Mouse (Mus musculus) CH12.LX (cell line): Measurements from ENCODE around the gene Nudt22. TPM values are rescaled to one million over a fixed set of nuclear protein-coding genes. Genes with fewer than 3 reads are reported as not detected.
A peak's percentile ranks its signal among the peaks of the same experiment; 100 is the strongest.

Experiments used
- DNase-seq: peaks from one replicate; pipeline ENCODE4 v3.0.0-alpha.2; 2013; ENCODE audit errors: extremely low read depth
- H3K27ac ChIP-seq: 2 replicates; pipeline ENCODE4 v1.5.1; 2012; ENCODE audit warnings: low read depth, mild to moderate bottlenecking, control low read depth, moderate library complexity; ENCODE audit not compliant: insufficient read depth
- H3K27me3 ChIP-seq: replicated peaks from 2 replicates; pipeline ENCODE3; 2012; ENCODE audit warnings: inconsistent platforms
- H3K36me3 ChIP-seq, 2 experiments: replicated peaks in 1 of 2; 2 replicates each; pipeline versions ENCODE3 to v1.6.1; 2012; ENCODE audit warnings: inconsistent platforms in 1 of 2, low read length in 1 of 2, mild to moderate bottlenecking in 1 of 2, mixed read lengths in 1 of 2, moderate library complexity in 1 of 2; ENCODE audit not compliant: control insufficient read depth in 1 of 2, insufficient read depth in 1 of 2
- H3K4me1 ChIP-seq, 2 experiments: 2 replicates each; pipeline ENCODE4 v1.6.1; 2012; ENCODE audit warnings: inconsistent platforms in 1 of 2, moderate library complexity in 1 of 2; ENCODE audit not compliant: insufficient read depth in 2 of 2, control insufficient read depth in 1 of 2
- H3K4me2 ChIP-seq: 2 replicates; pipeline ENCODE4 v1.6.1; 2012; ENCODE audit warnings: low read depth, mild to moderate bottlenecking, control low read depth; ENCODE audit not compliant: poor library complexity, insufficient read depth, severe bottlenecking
- H3K4me3 ChIP-seq, 3 experiments: fragments of 150-350 bp in 1 of 3; sonication (generic) in 1 of 3; replicated peaks in 1 of 3; 2 replicates each; pipeline versions ENCODE3 to v1.5.1; 2011 to 2012; ENCODE audit warnings: low read depth in 2 of 3, low read length in 2 of 3, mild to moderate bottlenecking in 2 of 3, moderate library complexity in 2 of 3, control low read depth in 1 of 3, improper control_type of control experiment in 1 of 3, inconsistent platforms in 1 of 3, mixed read lengths in 1 of 3; ENCODE audit not compliant: poor library complexity in 1 of 3
- H3K79me2 ChIP-seq: replicated peaks from 2 replicates; pipeline ENCODE4 v1.6.1; 2012; ENCODE audit warnings: mild to moderate bottlenecking, moderate library complexity; ENCODE audit not compliant: control insufficient read depth, poor library complexity, insufficient read depth, severe bottlenecking; ENCODE audit errors: extremely low read depth
- H3K9ac ChIP-seq: 2 replicates; pipeline ENCODE4 v1.6.1; 2012; ENCODE audit warnings: low read depth, mild to moderate bottlenecking, control low read depth, moderate library complexity; ENCODE audit not compliant: insufficient read depth
- H3K9me3 ChIP-seq: replicated peaks from 2 replicates; pipeline ENCODE3; 2012; ENCODE audit warnings: low read length, inconsistent platforms, mixed read lengths
- BHLHE40 ChIP-seq: IDR thresholded peaks from 2 replicates; pipeline ENCODE4 v1.6.1; 2011; ENCODE audit warnings: mild to moderate bottlenecking, low read depth, low read length, improper control_type of control experiment
- CHD1 ChIP-seq: IDR thresholded peaks from 2 replicates; pipeline ENCODE4 v1.6.1; 2012; ENCODE audit warnings: low read depth, low read length, improper control_type of control experiment, inconsistent platforms
- E2F4 ChIP-seq: IDR thresholded peaks from 2 replicates; pipeline ENCODE4 v1.6.1; 2011; ENCODE audit warnings: low read depth, low read length, improper control_type of control experiment; ENCODE audit not compliant: insufficient replicate concordance
- EP300 ChIP-seq: IDR thresholded peaks from 2 replicates; pipeline ENCODE4 v1.6.1; 2011; ENCODE audit warnings: low read length, improper control_type of control experiment
- ETS1 ChIP-seq: conservative IDR thresholded peaks from 2 replicates; pipeline ENCODE4 v1.6.1; 2012; ENCODE audit warnings: low read depth, mild to moderate bottlenecking, inconsistent platforms, low read length, improper control_type of control experiment, moderate library complexity
- GABPA ChIP-seq: IDR thresholded peaks from 2 replicates; pipeline ENCODE4 v1.6.1; 2012; ENCODE audit warnings: low read depth, low read length, improper control_type of control experiment, inconsistent platforms; ENCODE audit not compliant: insufficient replicate concordance
- HCFC1 ChIP-seq: IDR thresholded peaks from 2 replicates; pipeline ENCODE4 v1.6.1; 2012; ENCODE audit warnings: low read depth, mild to moderate bottlenecking, inconsistent platforms, low read length, improper control_type of control experiment
- IRF4 ChIP-seq: IDR thresholded peaks from 2 replicates; pipeline ENCODE4 v1.6.1; 2014; ENCODE audit warnings: low read depth, mild to moderate bottlenecking, inconsistent platforms, low read length, improper control_type of control experiment
- JUN ChIP-seq: IDR thresholded peaks from 2 replicates; pipeline ENCODE4 v1.6.1; 2011; ENCODE audit warnings: low read depth, mild to moderate bottlenecking, low read length, improper control_type of control experiment, moderate library complexity; ENCODE audit not compliant: insufficient read depth
- JUND ChIP-seq: conservative IDR thresholded peaks from 2 replicates; pipeline ENCODE4 v1.6.1; 2011; ENCODE audit warnings: low read depth, low read length, improper control_type of control experiment
- MAFK ChIP-seq: IDR thresholded peaks from 2 replicates; pipeline ENCODE4 v1.6.1; 2011; ENCODE audit warnings: low read length, improper control_type of control experiment; ENCODE audit not compliant: insufficient replicate concordance
- MAX ChIP-seq: IDR thresholded peaks from 2 replicates; pipeline ENCODE4 v1.6.1; 2011; ENCODE audit warnings: low read length, improper control_type of control experiment
- MAZ ChIP-seq: IDR thresholded peaks from 2 replicates; pipeline ENCODE4 v1.6.1; 2012; ENCODE audit warnings: low read depth, mild to moderate bottlenecking, inconsistent platforms, low read length, improper control_type of control experiment, moderate library complexity
- MEF2A ChIP-seq: IDR thresholded peaks from 2 replicates; pipeline ENCODE4 v1.6.1; 2014; ENCODE audit warnings: low read depth, mild to moderate bottlenecking, inconsistent platforms, low read length, improper control_type of control experiment, borderline replicate concordance
- MXI1 ChIP-seq: IDR thresholded peaks from 2 replicates; pipeline ENCODE4 v1.6.1; 2011; ENCODE audit warnings: mild to moderate bottlenecking, low read depth, low read length, improper control_type of control experiment
- NRF1 ChIP-seq: IDR thresholded peaks from 2 replicates; pipeline ENCODE4 v1.6.1; 2014; ENCODE audit warnings: low read depth, mild to moderate bottlenecking, inconsistent platforms, low read length, improper control_type of control experiment, moderate library complexity
- POLR2A ChIP-seq: IDR thresholded peaks from 2 replicates; pipeline ENCODE4 v1.6.1; 2011; ENCODE audit warnings: low read depth, mild to moderate bottlenecking, improper control_type of control experiment, low read length
- POLR2AphosphoS2 ChIP-seq: IDR thresholded peaks from 2 replicates; pipeline ENCODE4 v1.6.1; 2011; ENCODE audit warnings: low read depth, low read length, improper control_type of control experiment
- RAD21 ChIP-seq: IDR thresholded peaks from 2 replicates; pipeline ENCODE4 v1.6.1; 2011; ENCODE audit warnings: low read depth, mild to moderate bottlenecking, low read length, improper control_type of control experiment, moderate library complexity
- RCOR1 ChIP-seq: conservative IDR thresholded peaks from 2 replicates; pipeline ENCODE4 v1.6.1; 2012; ENCODE audit warnings: low read depth, mild to moderate bottlenecking, inconsistent platforms, low read length, improper control_type of control experiment
- SIN3A ChIP-seq: IDR thresholded peaks from 2 replicates; pipeline ENCODE4 v1.6.1; 2012; ENCODE audit warnings: low read length, improper control_type of control experiment, inconsistent platforms
- USF1 ChIP-seq: IDR thresholded peaks from 2 replicates; pipeline ENCODE4 v1.6.1; 2014; ENCODE audit warnings: low read depth, mild to moderate bottlenecking, inconsistent platforms, low read length, improper control_type of control experiment
- ZMIZ1 ChIP-seq: IDR thresholded peaks from 2 replicates; pipeline ENCODE4 v1.6.1; 2012; ENCODE audit warnings: low read depth, mild to moderate bottlenecking, inconsistent platforms, low read length, improper control_type of control experiment
- dilution Hi-C: fragments of 300-500 bp; cut with MboI; formaldehyde crosslinking; loops from 2 replicates; pipeline ENCODE4 v1.14.3; 2020; ENCODE audit warnings: low sequenced_read_pairs; ENCODE audit not compliant: extremely low pct_unique_long_range_greater_than_20kb, extremely low pct_ligation_motif_present
- in situ Hi-C: fragments of 300-500 bp; cut with MboI; formaldehyde crosslinking; loops from 3 replicates; pipeline ENCODE4 v1.14.3; 2019; ENCODE audit warnings: low sequenced_read_pairs, low pct_ligation_motif_present, low pct_unique_long_range_greater_than_20kb, mixed read lengths
- polyA plus RNA-seq: library from polyadenylated mRNA; unstranded; fragments of >175 nt; gene quantifications from 2 replicates; pipeline ENCODE4 v1.2.1, GENCODE M21; 2012; ENCODE audit warnings: low read depth; ENCODE audit not compliant: insufficient read length
- total RNA-seq, 2 experiments: library from RNA; depleted of rRNA; stranded (reverse); fragments of 300-350 nt in 1 of 2; fragments of >200 nt in 1 of 2; gene quantifications; 2 replicates each; pipeline ENCODE4 v1.2.3; 2012 to 2014

The Nudt22 gene
- total and polyA plus RNA-seq, 3 experiments = 11.1 to 24.6 (median 11.2) TPM

- peaks cover 4 to 56% of the 10 kb centered on the region in 2 experiments for H3K4me1 ChIP-seq
Measured at GRCm38 (mm10) chr19:6995255-6995991, 494 bp downstream of the Nudt22 start.

GRCm38 (mm10) chr19:6994489-6994888 is 1.4 kb downstream of the Nudt22 start:
- no peaks in the 10 kb centered on the region for H3K27me3 ChIP-seq
- no peak for DNase-seq
- peak overlapping the region; percentile 67 for H3K4me2 ChIP-seq
- TF ChIP-seq E2F4 (no peak), IRF4 (no peak), RCOR1 (no peak), USF1 (no peak), POLR2AphosphoS2 (no peak), HCFC1 (no peak), MAZ (no peak), RAD21 (no peak), GABPA (no peak), ZMIZ1 (no peak)
- in situ Hi-C loops = no loop called here
- H3K27ac ChIP-seq = no peak overlapping the region
- H3K79me2 ChIP-seq = no peaks in the 10 kb centered on the region
- peak overlapping the region; percentile 62; the same call in 1 of the 2 replicates for H3K9ac ChIP-seq
- dilution Hi-C loops = no loop called here
- no peaks in the 10 kb centered on the region for H3K9me3 ChIP-seq
- peaks cover 15 to 25% of the 10 kb centered on the region in 2 experiments for H3K36me3 ChIP-seq
- H3K4me1 ChIP-seq = peaks cover 4 to 48% of the 10 kb centered on the region in 2 experiments
- H3K4me3 ChIP-seq = peak overlapping the region in 2 of 3 experiments; percentile 69 to 90

More at GRCm38 (mm10) chr19:6995255-6995991, 494 bp downstream of the Nudt22 start:
- dilution Hi-C loops (no loop called here), in situ Hi-C loops (no loop called here)
- TF ChIP-seq SIN3A = peak; percentile 50
- TF ChIP-seq JUN = no peak
- TF ChIP-seq ZMIZ1 = 0 out of 2 replicates have a peak, but pooled peaks have one; percentile 8
- TF ChIP-seq EP300 = no peak
- no peak for TF ChIP-seq JUND
- TF ChIP-seq MEF2A = no peak
- no peak for TF ChIP-seq ETS1
- no peak for TF ChIP-seq RAD21
- TF ChIP-seq BHLHE40 = no peak
- no peak for TF ChIP-seq RCOR1
- TF ChIP-seq MAX = no peak
- no peak for TF ChIP-seq NRF1
- TF ChIP-seq CHD1 = no peak
- TF ChIP-seq MAFK = no peak
- peak; percentile 3; the same call in 1 of the 2 replicates for TF ChIP-seq MXI1
- no peak for TF ChIP-seq POLR2AphosphoS2
- no peak for TF ChIP-seq POLR2A
- no peaks in the 10 kb centered on the region for H3K27me3 ChIP-seq
- peak overlapping the region; percentile 63 to 90 (median 69) for H3K4me3 ChIP-seq
- DNase-seq = no peak
- no peaks in the 10 kb centered on the region for H3K9me3 ChIP-seq
- peaks cover 24 to 30% of the 10 kb centered on the region in 2 experiments for H3K36me3 ChIP-seq
- no peak overlapping the region for H3K27ac ChIP-seq
- no peaks in the 10 kb centered on the region for H3K79me2 ChIP-seq
- H3K9ac ChIP-seq = peak overlapping the region; percentile 62
- peak overlapping the region; percentile 67 for H3K4me2 ChIP-seq
